Comparison of ENCODE assay signal across 9 mouse cellular contexts in the genomic region with DNA sequence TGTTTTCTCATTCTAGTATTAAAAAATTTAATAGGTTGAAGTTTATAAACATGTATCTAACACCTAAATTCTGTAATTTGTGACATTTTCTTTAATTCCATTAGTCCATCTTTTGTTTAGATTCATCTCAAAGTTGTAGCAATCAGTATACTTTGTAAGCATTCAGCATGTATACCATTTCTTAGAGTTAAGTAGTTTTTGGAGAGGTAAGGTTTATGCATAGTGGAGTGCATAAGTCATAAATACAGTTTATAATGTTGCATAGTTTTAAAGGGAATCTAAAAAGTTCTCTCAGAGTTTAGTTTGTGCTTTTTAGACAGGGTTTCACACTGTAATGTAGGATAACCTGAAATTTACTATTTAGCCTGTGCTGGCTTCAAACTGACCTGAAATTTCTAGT. TPM values are rescaled to one million over a fixed set of nuclear protein-coding genes. Genes with fewer than 3 reads are reported as not detected.
DNase-seq lines count a peak whose midpoint lies in the region; ATAC-seq lines count a peak whose summit lies in the region.
"Had no signal": no experiment of that assay in that cellular context is flagged by ENCODE, and none has a peak within 500 bp of the region (broad histone marks: within the 10 kb centered on the region; RNA-seq: fewer than 3 reads in every experiment).

No protein-coding gene starts in this region.

- no peak overlapping the region for H3K9ac ChIP-seq in lung, embryonic 15.5 days
- no peak overlapping the region for H3K9ac ChIP-seq in forebrain, embryonic 16.5 days (replicated peaks; ENCODE audit: low read depth, low read length)
- H3K9ac ChIP-seq in liver, embryonic 12.5 days: peak overlapping the region; percentile 52
- H3K9ac ChIP-seq in stomach, embryonic 16.5 days (ENCODE audit: low read length): no peak overlapping the region

- peak overlapping the region; percentile 24 for H3K4me3 ChIP-seq in lung, embryonic 15.5 days
- H3K4me3 ChIP-seq in forebrain, embryonic 16.5 days (replicated peaks; ENCODE audit: low read length): no peak overlapping the region
- peak overlapping the region; percentile 51 for H3K4me3 ChIP-seq in liver, embryonic 12.5 days
- no peak overlapping the region for H3K4me3 ChIP-seq in stomach, embryonic 16.5 days (replicated peaks; ENCODE audit: low read length)

- peaks cover 20% of the 10 kb centered on the region for H3K4me1 ChIP-seq in lung, embryonic 15.5 days
- H3K4me1 ChIP-seq in forebrain, embryonic 16.5 days (replicated peaks; ENCODE audit: control insufficient read depth, insufficient read depth, low read length): peaks cover 23% of the 10 kb centered on the region
- peaks cover 39% of the 10 kb centered on the region for H3K4me1 ChIP-seq in liver, embryonic 12.5 days
- H3K4me1 ChIP-seq in stomach, embryonic 16.5 days (ENCODE audit: control insufficient read depth, insufficient read depth, low read length): peaks cover 11% of the 10 kb centered on the region

- H3K9me3 ChIP-seq in lung, embryonic 15.5 days: no peaks in the 10 kb centered on the region
- H3K9me3 ChIP-seq in forebrain, embryonic 16.5 days (ENCODE audit: control insufficient read depth, low read length): no peaks in the 10 kb centered on the region
- H3K9me3 ChIP-seq in liver, embryonic 12.5 days (replicated peaks): no peaks in the 10 kb centered on the region
- no peaks in the 10 kb centered on the region for H3K9me3 ChIP-seq in stomach, embryonic 16.5 days (replicated peaks; ENCODE audit: control insufficient read depth, low read length)

- H3K36me3 ChIP-seq in lung, embryonic 15.5 days: peaks cover 23% of the 10 kb centered on the region
- H3K36me3 ChIP-seq in forebrain, embryonic 16.5 days (ENCODE audit: control insufficient read depth, insufficient read depth): peaks cover 5% of the 10 kb centered on the region; the same call in 1 of the 2 replicates
- H3K36me3 ChIP-seq in liver, embryonic 12.5 days: peaks cover 41% of the 10 kb centered on the region
- H3K36me3 ChIP-seq in stomach, embryonic 16.5 days (ENCODE audit: control insufficient read depth, insufficient read depth, low read length): peaks cover 5% of the 10 kb centered on the region; the same call in 1 of the 2 replicates

- no peaks in the 10 kb centered on the region for H3K27me3 ChIP-seq in lung, embryonic 15.5 days
- no peaks in the 10 kb centered on the region for H3K27me3 ChIP-seq in forebrain, embryonic 16.5 days (replicated peaks; ENCODE audit: control insufficient read depth, insufficient read depth, low read length)
- no peaks in the 10 kb centered on the region for H3K27me3 ChIP-seq in liver, embryonic 12.5 days (replicated peaks)
- no peaks in the 10 kb centered on the region for H3K27me3 ChIP-seq in stomach, embryonic 16.5 days (ENCODE audit: control insufficient read depth, insufficient read depth, low read length)

- ATAC-seq in lung, embryonic 15.5 days (ENCODE audit: borderline replicate concordance, extremely low read depth, low FRiP score, low TSS enrichment): no peak
- no peak for ATAC-seq in forebrain, embryonic 16.5 days
- no peak for ATAC-seq in liver, embryonic 12.5 days
- ATAC-seq in stomach, embryonic 16.5 days (ENCODE audit: insufficient read depth, low FRiP score): no peak
- no peak for ATAC-seq in granulocyte monocyte progenitor cell, adult 5-6 weeks (replicated peaks; ENCODE audit: poor library complexity, severe bottlenecking)

- peak overlapping the region; percentile 51 for H3K4me2 ChIP-seq in lung, embryonic 15.5 days
- peak overlapping the region; percentile 39; the same call in 1 of the 2 replicates for H3K4me2 ChIP-seq in forebrain, embryonic 16.5 days (ENCODE audit: low read length)
- H3K4me2 ChIP-seq in liver, embryonic 12.5 days: peak overlapping the region; percentile 83
- peak overlapping the region; percentile 46 for H3K4me2 ChIP-seq in stomach, embryonic 16.5 days (ENCODE audit: low read depth, low read length)

- no peak for DNase-seq in lung, postnatal 10 days
- no peak for DNase-seq in ovary, postnatal 14 days (ENCODE audit: low spot score)
- DNase-seq: cerebellum, postnatal 10 days; heart, postnatal 10 days had no signal

- no peak overlapping the region for H3K27ac ChIP-seq in lung, embryonic 15.5 days
- H3K27ac ChIP-seq in forebrain, embryonic 16.5 days (ENCODE audit: low read length): no peak overlapping the region
- no peak overlapping the region for H3K27ac ChIP-seq in liver, embryonic 12.5 days
- H3K27ac ChIP-seq in stomach, embryonic 16.5 days (ENCODE audit: low read length): no peak overlapping the region

RNA-seq across cellular contexts. Expression of a gene that starts 2.6 kb away (rescaled TPM):
- 8.8 and 10.0 TPM in 2 replicates for polyA plus RNA-seq in lung, embryonic 15.5 days (2015; fragmentation: Nextera tagmentation; extraction: Ambion mirVana)
- 11.6 and 12.3 TPM in 2 replicates for polyA plus RNA-seq in forebrain, embryonic 16.5 days (2015; fragmentation: Nextera tagmentation; extraction: Ambion mirVana)
- 8.6 and 9.0 TPM in 2 replicates for polyA plus RNA-seq in liver, embryonic 12.5 days (2016; fragmentation: Nextera tagmentation; extraction: Ambion mirVana)
- polyA plus RNA-seq in stomach, embryonic 16.5 days (2015; fragmentation: Nextera tagmentation; extraction: Ambion mirVana): 7.6 and 7.7 TPM in 2 replicates
- 57.2 and 59.8 TPM in 2 replicates for total RNA-seq in granulocyte monocyte progenitor cell, adult 5-6 weeks (2014; fragmentation: Nextera tagmentation)
- 44.8 and 49.1 TPM in 2 replicates for total RNA-seq in granulocyte monocyte progenitor cell, adult 5-6 weeks (2017)

RNA-seq across cellular contexts. Expression of a gene that starts 12.4 kb away (rescaled TPM):
- polyA plus RNA-seq in lung, embryonic 15.5 days (2015; fragmentation: Nextera tagmentation; extraction: Ambion mirVana): 57.8 and 60.8 TPM in 2 replicates
- 67.7 and 75.3 TPM in 2 replicates for polyA plus RNA-seq in forebrain, embryonic 16.5 days (2015; fragmentation: Nextera tagmentation; extraction: Ambion mirVana)
- polyA plus RNA-seq in liver, embryonic 12.5 days (2016; fragmentation: Nextera tagmentation; extraction: Ambion mirVana): 40.5 and 41.8 TPM in 2 replicates
- 46.4 and 53.3 TPM in 2 replicates for polyA plus RNA-seq in stomach, embryonic 16.5 days (2015; fragmentation: Nextera tagmentation; extraction: Ambion mirVana)
- total RNA-seq in granulocyte monocyte progenitor cell, adult 5-6 weeks (2014; fragmentation: Nextera tagmentation): 80.2 and 96.6 TPM in 2 replicates
- 41.2 and 42.8 TPM in 2 replicates for total RNA-seq in granulocyte monocyte progenitor cell, adult 5-6 weeks (2017)

RNA-seq across cellular contexts. Expression of a gene that starts 55.3 kb away (rescaled TPM):
- 14.0 and 17.6 TPM in 2 replicates for polyA plus RNA-seq in lung, embryonic 15.5 days (2015; fragmentation: Nextera tagmentation; extraction: Ambion mirVana)
- polyA plus RNA-seq in forebrain, embryonic 16.5 days (2015; fragmentation: Nextera tagmentation; extraction: Ambion mirVana): 28.0 and 32.1 TPM in 2 replicates
- 10.2 and 11.1 TPM in 2 replicates for polyA plus RNA-seq in liver, embryonic 12.5 days (2016; fragmentation: Nextera tagmentation; extraction: Ambion mirVana)
- 13.3 and 17.8 TPM in 2 replicates for polyA plus RNA-seq in stomach, embryonic 16.5 days (2015; fragmentation: Nextera tagmentation; extraction: Ambion mirVana)
- total RNA-seq in granulocyte monocyte progenitor cell, adult 5-6 weeks (2014; fragmentation: Nextera tagmentation): 13.7 and 16.4 TPM in 2 replicates
- 6.6 and 7.4 TPM in 2 replicates for total RNA-seq in granulocyte monocyte progenitor cell, adult 5-6 weeks (2017)

Comparison
In these comparisons a context has a peak if more than half of its experiments do, and no peak if none do; other contexts are left out.
1. H3K4me3 ChIP-seq: peak in lung, embryonic 15.5 days (single experiment) and liver, embryonic 12.5 days (single experiment); none in forebrain, embryonic 16.5 days (single experiment) and stomach, embryonic 16.5 days (single experiment).
2. Peak in every context shown above with its lines, with median percentiles within 50 percentile points of each other: H3K4me2 ChIP-seq.